Mouse (Mus musculus) ovary, adult 18-20 months (tissue): ENCODE measurements around the gene Serinc3.
"Not testable (repeated sequence)": the region's sequence is repeated elsewhere in the genome, so short reads cannot be mapped to it uniquely, and the experiment has no call there.

Source experiments
- DNase-seq: peaks from one replicate; pipeline ENCODE4 v3.0.0; 2022; ENCODE audit warnings: low spot score, mixed read lengths

Serinc3 gene

DNA sequence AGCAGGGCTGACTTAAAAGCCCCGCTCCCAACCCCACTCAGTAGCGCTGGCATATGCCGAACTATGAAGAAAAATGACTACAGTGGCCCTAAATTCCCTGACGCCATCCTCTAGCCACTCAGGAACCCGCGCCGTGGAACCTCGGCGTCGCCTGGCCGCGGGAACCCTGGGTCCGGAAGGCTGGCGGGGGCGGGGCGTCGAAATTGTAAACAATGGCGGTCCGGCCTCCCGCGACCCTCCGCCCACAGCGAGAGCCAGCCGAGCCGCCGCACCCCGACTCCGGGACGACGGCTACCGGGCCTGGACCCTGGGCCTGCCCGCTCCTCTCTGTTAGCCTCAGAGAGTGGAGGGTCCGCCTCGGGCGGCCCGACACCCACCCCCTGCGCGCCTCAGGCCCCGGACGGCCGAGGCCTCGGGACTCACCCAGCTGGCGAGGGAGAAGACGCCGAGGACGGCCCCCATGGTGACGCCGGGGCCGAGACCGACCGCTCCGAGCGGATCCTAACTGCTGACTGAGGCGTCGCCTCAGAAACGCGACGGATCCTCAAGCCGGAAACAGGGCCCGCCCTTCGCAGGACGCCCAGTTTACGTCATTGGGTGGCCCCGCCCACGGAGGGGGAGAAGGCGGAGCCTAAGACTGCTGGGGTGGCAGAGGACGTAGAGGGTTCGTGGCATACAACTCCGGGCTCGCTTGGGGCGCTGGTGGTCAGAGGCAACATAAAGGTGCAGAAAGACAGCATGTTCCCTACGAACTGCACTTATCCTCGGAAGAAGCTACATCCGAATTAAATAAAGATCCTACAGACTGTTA, at the start of gene Serinc3:
Gene Serinc3, minus strand, starts transcription at position 557 of the 811 bp plus-strand sequence.
- peak; percentile 98 for DNase-seq

DNA sequence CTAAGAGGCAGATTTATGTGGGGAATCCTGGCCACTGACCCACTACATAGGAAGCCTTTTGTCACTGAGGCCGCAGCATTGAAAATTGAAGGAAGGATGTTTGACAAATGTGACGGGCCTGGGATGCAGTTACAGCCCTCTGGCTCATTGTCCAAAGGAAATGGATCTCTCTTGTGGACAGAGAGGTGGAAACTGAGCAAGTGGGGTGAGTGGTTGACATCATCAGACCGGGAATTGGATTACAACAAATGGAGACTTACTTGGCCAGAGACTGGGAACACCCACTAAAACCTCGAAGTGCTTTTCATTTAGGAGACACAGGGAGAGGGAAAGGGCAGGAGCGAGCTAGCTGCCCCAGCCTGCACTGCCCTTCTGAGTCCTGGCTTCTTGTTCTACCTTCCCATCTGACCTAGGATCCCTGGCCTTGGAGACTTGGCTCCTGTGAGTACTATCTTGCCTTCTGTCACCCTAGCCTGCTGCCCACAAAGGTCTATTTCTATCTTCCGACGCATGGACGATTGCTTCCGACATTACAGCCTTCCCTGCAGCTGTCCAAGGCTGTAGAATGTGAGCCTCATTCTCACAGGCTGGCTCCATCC, 48.9 kb upstream of the Serinc3 start:
- no peak for DNase-seq

DNA sequence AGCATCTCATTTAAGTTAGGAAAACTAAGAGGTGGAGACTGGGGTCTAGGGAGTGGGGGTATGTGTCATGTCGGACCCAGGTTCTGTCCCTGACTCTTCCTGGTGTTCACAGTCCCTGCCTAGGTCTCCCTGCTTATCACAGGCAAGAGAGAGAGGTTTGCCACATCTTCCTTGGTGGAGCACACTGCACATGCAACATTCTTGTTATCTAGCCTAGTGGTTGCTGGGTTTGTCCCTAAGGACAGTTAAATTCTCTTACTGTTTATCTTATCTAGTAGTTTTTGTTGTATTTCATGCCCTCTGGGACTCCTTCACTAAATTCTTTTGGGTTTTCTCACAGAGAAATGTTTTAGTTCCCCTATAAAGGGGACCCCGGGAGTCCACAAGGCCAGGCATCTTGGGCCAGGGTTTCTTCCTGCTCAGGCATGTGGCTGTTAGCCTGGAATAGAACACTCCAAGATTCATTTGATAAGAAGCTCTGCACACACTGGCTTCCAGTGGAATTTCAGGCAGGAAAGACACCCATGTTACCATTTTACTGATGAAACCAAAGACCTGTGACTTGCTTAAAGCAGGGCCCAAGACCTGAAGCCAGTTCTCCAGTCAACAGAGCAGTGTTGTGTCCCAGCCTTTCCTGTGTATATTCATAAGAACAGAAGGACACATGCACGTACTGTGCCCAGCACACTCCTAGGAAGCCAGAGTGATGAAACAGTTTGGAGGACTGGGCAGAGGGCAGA, 48.1 kb upstream of the Serinc3 start:
- no peak for DNase-seq

DNA sequence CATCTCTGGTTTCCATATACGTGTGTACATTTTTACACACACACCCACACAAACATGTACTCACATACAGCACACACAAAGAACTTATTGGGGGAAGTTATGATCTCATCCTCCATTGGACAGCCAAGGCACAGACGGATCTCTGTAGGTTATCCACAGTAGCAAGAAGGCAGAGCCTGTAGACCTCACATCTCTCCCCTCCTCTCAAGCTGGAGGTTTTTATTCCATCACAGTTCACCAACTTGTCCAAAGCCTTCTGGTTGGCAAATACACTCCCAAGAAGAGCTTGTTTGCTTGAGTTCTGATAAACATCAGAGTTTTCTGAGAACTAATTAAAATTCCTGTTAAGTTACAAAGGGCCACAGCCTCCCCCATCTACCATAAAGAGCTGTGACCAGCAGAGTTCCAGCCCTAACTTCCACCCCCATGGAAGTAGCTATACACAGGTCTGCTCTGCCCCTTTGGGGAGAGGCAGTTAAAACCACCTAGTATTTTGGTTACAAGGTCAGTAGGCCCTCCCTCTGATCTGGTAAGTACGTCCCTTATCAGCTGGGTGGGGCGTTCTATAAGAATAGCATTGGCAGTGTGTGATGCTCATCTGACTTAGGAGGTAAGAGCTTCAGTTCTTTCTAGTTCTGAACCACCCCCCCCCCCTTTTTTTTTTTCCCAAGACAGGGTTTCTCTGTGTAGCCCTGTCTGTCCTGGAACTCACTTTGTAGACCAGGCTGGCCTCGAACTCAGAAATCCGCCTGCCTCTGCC, 47.1 kb upstream of the Serinc3 start:
- DNase-seq = no peak

DNA sequence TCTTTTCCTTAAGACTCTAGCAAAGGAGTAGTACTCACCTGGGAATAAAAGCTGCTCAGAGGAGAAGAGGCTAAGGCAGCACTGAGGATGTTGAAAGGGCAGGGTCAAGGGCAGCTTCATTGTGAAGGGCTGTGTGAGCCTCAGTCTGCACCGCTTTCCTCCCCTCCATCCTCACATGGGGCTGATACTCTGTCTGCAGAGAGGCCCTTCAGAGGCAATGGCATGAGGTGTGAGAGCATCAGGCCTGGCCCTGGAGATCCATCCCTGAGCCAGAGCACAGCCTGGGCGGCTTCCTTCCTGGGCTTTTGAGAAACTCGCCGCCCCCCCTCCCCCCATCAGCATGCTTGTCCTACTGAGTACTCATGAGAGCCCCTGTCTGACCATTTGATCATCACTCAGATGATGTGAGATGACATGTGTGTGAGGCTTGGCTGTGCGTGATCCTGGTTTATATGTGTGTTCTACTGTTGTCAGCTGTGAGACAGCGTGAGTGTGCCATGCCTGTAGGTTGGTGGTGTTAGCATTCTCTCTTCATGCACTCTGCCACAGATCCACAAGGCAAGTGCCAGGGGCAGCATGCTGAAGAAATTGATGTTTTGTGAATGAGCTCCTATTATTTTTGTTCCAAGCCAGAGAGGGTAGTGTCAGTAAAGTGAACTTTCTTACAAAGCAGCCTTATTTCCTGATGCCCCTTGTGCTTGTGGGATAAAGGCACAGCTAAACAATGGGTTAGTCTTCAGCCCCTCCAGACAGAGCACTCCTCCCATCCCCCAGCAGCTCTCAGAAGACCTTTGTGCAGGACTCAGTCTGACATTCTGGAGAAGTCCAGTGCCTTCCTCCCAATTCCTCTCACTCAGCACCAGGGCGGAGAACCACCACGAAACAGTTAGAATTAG, 45.7 kb upstream of the Serinc3 start:
- DNase-seq = no peak

DNA sequence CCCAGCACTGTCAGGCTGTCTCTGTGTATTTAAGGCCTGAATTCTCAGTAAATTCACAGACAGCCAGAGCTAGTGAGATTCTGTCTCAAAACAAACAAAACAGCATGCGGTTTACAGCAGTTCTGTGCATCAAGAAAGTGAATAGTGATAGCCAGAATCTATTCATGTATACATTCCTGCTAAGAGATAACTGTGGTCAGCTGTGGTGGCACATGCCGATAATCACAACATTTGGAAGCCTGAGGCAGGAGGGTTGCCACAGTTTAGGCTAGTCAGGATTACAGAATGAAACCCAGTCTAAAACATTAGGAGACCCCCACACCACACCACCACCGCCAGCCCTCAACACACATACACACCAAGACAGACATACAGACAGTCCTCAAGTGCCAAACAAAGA, 44.8 kb upstream of the Serinc3 start:
- DNase-seq = no peak

DNA sequence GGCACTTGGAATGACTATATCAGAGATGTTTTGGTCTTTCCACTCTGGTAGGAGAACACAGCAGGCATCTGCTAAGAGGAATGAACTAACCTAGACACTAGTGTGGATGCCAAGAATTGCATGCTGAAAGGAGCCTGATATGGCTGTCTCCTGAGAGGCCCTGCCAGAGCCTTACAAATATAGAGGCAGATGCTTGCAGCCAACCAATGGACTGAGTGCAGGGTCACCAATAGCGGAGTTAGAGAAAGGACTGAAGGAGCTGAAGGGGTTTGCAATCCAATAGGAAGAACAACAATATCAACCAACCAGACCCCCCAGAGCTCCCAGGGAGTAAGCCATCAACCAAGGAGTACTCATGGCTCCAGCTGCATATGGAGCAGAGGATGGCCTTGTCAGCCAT, 43.4 kb upstream of the Serinc3 start:
- not testable (repeated sequence) for DNase-seq

DNA sequence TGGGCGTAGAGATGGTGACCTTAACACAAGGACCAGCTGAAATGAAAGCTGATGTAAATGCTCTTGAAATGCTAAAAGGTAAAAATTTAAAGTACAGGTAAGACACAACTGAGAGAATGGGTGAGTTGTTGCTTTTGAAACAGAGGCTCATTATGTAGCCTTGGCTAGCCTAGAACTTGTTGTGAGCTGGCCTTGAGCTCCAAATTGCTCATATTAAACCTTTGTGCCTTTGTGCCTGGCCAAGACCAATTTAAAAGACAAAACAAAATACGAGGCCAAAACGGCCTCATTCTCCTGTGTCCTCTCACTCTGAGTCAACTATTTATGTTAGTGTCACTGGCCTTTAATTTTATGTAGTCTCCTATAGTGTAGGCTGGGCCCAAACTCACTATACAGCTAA, 42.0 kb upstream of the Serinc3 start:
- no peak for DNase-seq

DNA sequence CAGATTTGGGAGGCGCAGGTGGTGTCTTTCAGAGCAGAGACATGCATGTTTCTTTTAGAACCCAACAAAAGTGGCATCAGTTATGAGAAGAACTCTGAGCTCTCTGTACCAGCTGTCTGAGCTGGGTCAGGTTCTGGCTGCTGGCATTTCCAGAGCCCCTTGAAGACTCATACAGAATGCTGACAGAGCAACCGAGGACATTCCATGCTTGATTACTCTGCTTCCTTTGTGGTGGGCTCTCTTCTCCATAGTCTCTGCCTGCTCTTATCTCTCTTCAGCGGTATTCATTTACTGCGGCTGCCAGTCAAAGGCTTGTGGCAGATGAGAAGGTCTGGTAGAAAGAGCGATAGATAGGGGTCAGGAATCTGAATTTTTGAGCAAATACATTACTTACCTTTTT, 41.3 kb upstream of the Serinc3 start:
- no peak for DNase-seq

DNA sequence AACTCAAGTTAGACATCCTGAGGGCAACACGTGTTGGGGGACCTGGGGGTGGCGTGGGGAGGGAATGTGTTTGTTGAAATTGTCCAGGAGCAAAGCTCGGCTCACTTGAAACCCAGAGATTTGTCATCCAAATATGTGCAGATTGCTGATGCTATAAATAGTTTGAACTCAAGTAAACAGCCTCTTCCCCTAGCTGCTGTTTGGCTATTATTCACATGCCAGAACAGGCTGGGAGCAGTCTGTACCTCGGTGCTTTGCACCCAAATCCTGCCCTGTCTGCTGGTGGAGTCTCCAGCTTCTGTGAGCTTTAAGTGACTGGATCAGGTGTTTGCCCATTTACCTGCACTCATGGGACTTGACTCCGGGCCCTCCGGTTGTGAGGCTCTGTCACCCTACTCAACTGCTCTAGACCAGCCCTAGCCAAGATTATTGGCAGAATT, 40.9 kb upstream of the Serinc3 start:
- DNase-seq = peak; percentile 40

DNA sequence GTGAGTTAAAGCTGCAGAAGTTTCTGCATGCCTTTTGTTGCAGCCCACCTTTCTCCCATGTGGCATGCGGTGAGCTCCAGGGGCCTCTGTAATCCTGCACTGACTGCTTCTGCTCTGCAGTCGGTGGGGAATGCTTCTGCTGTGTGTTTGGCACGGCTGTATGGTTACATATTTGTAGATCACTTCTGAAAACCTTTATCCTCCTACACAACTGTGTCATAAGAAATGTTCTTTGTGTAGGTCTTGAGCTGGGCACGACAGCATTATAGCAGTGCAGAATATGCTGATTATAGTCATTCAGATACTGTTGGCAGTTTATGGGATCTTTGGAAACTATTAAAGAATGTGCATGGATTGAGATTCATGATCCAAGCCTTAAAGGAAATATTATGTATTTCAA, 40.4 kb upstream of the Serinc3 start:
- no peak for DNase-seq

DNA sequence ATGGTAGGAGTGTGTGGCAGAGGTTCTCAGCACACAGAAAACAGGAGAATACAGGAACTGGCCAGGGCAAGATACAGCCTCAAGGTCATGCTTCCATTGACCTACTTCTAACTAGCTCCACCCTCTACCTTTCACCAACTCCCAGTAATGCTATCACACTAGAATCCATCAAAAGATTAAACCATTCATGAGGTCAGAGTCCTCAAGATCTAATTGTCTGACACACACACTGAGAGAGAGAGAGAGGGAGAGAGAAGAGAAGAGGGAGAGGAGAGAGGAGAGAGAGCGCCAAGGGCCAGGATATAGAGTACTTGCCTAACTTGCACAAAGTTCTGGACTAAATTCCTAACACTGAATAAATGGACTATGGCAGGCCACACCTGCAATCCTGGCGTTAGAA, 37.4 kb upstream of the Serinc3 start:
- DNase-seq = no peak

DNA sequence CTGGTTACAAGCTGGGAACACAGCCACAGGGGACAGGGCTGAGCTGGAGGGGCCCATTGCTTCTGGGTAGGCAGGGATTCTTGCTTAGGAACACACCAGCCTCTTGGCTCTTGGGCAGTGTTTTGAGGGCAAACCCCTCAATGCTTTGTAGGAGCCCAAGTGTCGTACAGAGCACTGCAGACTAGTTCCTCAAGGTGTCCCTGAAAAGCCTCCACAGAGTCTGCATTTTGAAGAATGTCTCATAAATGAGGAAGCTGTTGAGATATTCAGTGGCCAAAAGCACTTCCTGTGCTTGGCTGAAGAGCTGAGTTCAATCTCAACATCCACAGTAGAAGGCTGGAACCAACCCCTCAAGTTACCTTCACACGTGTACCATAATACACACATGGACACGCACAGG, 31.8 kb upstream of the Serinc3 start:
- DNase-seq = no peak

DNA sequence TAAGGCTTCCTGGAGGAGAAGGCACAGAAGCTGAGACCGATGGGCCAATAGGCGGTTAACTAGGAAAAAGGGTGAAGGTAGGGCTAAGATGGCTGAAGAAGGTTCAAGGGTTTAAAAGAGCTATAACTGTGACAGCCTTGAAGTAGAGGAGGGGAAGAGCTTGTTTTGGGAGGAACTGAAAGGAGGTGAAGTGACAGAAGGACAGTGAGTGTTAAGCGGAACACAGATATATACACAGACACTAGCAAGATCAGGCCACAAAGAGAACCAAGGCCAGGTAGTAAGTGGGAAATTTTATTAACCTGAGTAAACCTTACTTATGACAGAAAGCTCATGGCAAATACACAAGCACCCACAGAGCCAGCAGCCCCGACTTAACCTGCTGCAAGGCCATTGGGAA, 31.4 kb upstream of the Serinc3 start:
- DNase-seq = no peak

DNA sequence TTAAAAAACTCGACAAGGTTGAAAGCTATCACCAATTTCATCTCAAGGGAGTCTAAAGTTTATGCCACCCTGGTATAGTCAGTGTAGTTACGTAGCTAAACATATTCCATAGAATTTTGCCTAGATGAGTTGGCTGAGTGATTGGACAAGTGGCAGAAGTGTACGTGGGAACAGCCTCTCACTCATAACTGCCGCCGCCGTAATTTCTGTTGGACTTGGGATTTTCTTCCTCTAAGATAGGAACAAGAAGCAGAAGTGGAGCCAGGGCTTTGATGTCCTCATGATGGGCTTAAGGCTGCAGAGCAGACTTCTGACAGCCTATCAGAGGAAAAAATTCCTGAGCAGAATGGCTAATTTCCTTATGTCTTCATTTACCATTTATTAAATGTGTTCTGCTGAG, 30.7 kb upstream of the Serinc3 start:
- no peak for DNase-seq

DNA sequence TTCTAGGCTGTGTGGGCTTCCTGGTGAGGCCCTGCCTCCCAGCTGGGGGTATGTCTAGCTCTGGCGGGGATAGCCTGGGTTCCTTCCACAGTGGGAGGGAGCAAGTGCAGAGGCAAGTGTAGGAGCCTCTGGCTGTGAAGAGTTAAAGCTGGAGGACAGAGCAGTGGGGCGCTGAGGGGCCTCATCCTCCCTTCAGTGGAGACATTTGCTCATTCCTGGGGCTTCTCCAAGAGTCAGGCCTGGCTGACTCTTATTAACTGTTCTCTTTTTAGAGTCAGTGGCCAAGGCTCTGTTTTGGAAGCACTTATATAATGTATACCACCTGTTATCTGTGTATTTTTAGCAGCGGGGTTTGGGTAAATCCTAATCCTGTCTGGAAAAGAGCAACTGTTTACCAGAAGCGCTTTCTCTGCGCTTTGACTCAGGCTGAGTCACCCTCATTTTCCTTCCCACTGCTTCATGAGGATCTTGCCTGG, 30.3 kb upstream of the Serinc3 start:
- no peak for DNase-seq

DNA sequence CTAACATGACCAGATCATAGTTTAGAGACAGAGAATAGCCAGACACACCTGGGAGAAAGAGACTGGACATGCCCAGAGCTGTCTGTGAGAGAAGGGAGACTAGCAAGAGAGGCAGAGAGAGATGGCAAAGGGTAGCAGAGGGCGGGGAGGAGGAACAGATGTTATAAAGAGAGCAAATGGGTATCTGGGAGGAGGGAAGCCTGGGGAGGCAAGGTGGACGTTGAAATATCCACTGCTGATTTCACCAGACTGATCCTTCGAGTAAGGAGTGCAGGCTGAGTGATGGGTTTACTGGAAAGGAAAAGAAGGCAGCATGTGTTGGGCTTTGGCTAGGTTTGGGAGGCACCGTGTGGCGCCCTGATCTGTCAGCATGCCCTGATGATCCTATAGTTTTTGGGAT, 29.5 kb upstream of the Serinc3 start:
- no peak for DNase-seq

DNA sequence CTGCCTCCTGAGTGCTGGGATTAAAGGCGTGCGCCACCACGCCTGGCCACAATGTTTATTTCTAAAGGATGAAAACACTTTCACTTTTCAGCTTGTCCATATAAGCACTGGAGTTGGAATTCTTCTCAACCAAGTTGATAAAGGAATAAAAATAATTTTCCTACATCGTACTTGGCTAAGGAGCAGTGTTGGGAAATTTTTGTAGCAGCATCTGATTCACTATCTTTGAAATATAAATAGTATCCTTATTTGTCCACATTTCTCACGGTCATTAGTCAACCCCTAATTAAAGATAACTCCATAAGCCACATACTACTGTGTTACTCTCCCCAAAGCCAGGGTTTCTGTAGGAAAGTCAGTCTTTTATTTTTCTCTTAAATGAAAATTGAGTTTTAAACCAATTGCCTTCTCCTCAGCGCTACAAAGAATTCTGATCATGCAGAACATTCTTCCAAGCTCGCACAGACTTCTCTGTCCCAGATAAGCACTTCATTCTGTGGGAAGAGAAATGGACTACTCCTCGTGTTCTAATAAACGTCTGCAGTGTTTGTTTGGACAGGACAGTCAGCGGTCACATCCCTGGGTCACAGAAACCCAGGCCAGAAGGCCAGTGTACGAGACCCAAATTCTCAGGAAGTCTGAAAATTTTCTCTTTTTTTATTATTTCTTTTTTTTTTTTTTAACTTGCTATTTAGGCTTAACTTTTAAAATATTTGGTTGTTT, 26.1 kb upstream of the Serinc3 start:
- DNase-seq = no peak

DNA sequence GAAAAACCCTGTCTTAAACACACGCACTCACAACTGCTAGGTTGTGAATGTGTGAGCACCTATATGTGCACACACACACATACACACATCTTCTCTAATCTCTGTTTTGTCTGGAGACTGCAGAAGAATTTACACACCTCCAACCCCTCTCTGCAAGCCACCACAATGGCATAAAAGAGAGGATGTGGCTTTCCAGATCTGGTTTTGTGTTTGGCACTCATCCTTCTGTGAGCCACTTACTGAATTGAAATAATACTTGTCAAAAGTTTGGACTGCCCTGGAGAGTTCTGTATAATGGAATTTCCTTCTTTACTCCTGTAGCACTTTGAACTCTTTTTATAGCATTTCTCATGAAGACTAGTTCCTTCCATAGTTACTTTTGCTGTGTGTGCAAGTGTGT, 22.1 kb upstream of the Serinc3 start:
- no peak for DNase-seq

DNA sequence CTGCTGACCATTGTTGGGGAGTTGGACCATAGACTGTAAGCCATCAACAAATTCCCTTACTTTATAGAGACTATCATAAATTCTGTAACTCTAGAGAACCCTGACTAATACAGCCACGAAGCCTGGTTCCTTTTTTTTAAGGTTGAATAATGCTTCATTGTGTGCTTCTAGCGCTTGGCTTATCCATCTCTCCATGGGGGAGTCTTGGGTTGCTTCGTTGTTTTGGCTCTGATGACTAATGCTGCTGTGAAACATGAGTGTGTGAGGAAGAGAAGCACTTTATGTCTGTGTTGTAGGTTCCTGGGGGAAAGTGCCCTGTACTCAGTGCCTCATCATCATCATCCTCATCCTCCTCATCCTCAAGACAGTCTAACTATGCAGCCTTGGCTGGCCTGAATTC, 19.0 kb upstream of the Serinc3 start:
- no peak for DNase-seq
